Mouse (Mus musculus): ENCODE measurements at regions not wholly inside any gene's neighbourhood (a gene's known extent, or its start where the extent isn't known, plus 50 kb on each side); places are given as distances from the start of the nearest gene placed in this dataset.

DNA sequence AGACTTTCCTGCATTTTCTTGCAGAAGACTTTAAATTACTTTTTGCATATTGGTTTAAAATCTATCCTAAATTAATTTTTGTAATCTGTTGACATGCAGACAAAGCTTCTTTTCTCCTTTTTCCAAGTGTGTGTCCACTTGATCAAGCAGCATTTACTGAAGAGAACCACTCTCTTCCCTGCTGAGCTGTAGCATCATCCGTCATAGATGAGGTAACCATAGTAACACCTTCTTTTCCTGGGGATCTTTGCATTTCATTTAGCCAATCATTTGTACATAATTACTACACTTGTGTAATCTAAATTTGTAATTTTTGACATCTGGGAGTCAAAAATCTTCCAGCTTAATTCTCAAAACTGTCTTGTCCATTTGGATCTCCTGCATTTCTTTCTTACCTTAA, 53.2 kb upstream of the Dnajc1 start:
- no peak for DNase-seq
